Mouse (Mus musculus) liver, postnatal 0 days (tissue): ENCODE measurements around the gene Alpl.

ENCODE experiments used
- CTCF ChIP-seq: sonication (generic); IDR thresholded peaks from 2 replicates; pipeline ENCODE4 v1.5.1; 2016; ENCODE audit warnings: antibody characterized with exemption, low read depth
- EP300 ChIP-seq: IDR thresholded peaks from 2 replicates; pipeline ENCODE4 v1.6.1; 2016; ENCODE audit warnings: antibody characterized with exemption, low read depth, mild to moderate bottlenecking

DNA sequence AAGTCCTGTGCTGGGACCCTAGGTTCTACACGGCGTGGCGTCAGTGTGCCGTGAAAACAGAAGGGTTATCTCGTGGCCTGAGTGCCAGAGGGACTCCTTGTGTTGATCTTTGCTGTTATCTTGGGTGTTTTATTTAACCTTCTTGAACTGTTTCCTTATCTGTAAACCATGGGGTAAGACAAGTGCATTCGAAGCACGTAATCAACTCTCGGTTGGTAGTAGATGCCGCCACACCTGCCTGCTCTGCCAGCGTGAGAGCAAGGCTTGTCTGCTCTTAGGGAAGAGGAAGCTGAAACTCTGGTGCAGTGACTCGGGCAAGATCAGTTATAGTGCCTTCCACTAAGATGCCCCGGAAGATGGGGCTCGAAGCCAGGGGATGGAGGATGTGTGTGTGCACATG is 83.2 kb downstream of the Alpl start:
- no peak for TF ChIP-seq EP300
- no peak for TF ChIP-seq CTCF
